8 mouse cellular contexts compared by ENCODE assay signal in the genomic region with DNA sequence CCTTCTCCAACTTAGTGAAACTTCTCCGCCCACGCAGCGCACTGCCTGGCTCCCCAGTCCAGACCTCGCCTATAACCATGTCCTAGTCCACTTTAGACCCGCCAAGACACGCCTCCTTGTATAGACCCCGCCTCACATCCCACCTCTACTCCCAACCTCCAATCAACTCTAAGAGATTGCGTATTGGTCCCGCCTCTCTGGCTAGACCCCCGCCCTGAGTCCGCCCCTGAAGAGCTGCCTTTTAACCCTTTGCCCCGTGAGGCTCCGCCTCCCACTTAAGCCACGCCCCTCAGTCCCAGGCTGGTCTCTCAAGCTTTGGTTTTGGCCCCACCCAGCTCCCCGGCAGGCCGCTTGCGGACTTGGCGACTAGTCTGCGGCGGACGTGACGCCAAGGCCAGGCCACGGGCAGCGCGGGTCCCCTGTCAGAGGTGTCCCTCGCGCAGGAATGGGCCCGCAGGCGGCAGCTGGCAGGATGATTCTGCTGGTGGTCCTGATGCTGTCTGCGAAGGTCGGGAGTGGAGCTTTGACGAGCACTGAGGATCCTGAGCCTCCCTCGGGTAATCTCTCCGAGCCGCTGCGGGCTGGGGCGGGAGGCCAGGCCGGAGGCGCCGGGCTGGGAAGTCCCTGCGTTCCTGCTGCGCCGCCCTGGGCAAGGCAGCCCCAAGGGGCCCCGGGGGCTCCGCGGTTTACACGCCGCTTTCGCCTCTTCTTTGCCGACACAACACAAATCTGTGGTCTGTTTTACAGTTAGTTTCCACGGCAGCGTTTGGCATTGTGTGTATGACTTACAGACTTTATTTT. TPM values are rescaled to one million over a fixed set of nuclear protein-coding genes. Genes with fewer than 3 reads are reported as not detected.
DNase-seq lines count a peak whose midpoint lies in the region; ATAC-seq and TF ChIP-seq lines count a peak whose summit lies in the region.

A gene (plus strand): TSS at position 309 of the 801 bp plus-strand sequence.

- peak; percentile 98 for DNase-seq in 3134 (ENCODE audit: extremely low read depth, insufficient read length, low spot score)
- DNase-seq in adrenal gland, postnatal 36 days, result peak; percentile 100
- DNase-seq in heart, adult 18-20 months, result peak; percentile 100
- peak; percentile 100 for DNase-seq in kidney, adult 2 months
- DNase-seq in spleen, adult 2 months (ENCODE audit: low read depth in 1 of 2, low spot score in 2 of 2), result peak; percentile 96 to 100

- peaks cover 27% of the 10 kb centered on the region for H3K4me1 ChIP-seq in embryonic facial prominence, embryonic 13.5 days
- peaks cover 18% of the 10 kb centered on the region; the same call in 1 of the 2 replicates for H3K4me1 ChIP-seq in kidney, adult 2 months (ENCODE audit: control insufficient read depth, insufficient read depth, low read length)
- peaks cover 13% of the 10 kb centered on the region for H3K4me1 ChIP-seq in limb, embryonic 12.5 days (replicated peaks)
- peaks cover 14% of the 10 kb centered on the region for H3K4me1 ChIP-seq in midbrain, embryonic 15.5 days
- H3K4me1 ChIP-seq in spleen, adult 2 months (ENCODE audit: control insufficient read depth, insufficient read depth, insufficient read length), result peaks cover 20% of the 10 kb centered on the region

- H3K27me3 ChIP-seq in embryonic facial prominence, embryonic 13.5 days, result no peaks in the 10 kb centered on the region
- no peaks in the 10 kb centered on the region for H3K27me3 ChIP-seq in kidney, adult 2 months (replicated peaks; ENCODE audit: control insufficient read depth, insufficient read depth, low read length)
- H3K27me3 ChIP-seq in limb, embryonic 12.5 days, result no peaks in the 10 kb centered on the region
- H3K27me3 ChIP-seq in midbrain, embryonic 15.5 days (replicated peaks), result no peaks in the 10 kb centered on the region
- H3K27me3 ChIP-seq in spleen, adult 2 months (ENCODE audit: control insufficient read depth, insufficient read depth, low read length), result no peaks in the 10 kb centered on the region

- peak; percentile 87 for TF ChIP-seq POLR2A in kidney, adult 2 months (IDR thresholded peaks at IDR 0.05; ENCODE audit: low read depth, low read length)
- TF ChIP-seq POLR2A in spleen, adult 2 months (IDR thresholded peaks at IDR 0.05; ENCODE audit: low read depth, low read length), result peak; percentile 89

- H3K9me3 ChIP-seq in embryonic facial prominence, embryonic 13.5 days, result no peaks in the 10 kb centered on the region
- no peaks in the 10 kb centered on the region for H3K9me3 ChIP-seq in limb, embryonic 12.5 days
- no peaks in the 10 kb centered on the region for H3K9me3 ChIP-seq in midbrain, embryonic 15.5 days

- H3K4me3 ChIP-seq in embryonic facial prominence, embryonic 13.5 days, result peak within 1 kb of the TSS; percentile 77
- H3K4me3 ChIP-seq in kidney, adult 2 months (ENCODE audit: insufficient read depth, low read depth, low read length), result peak within 1 kb of the TSS; percentile 60
- peak within 1 kb of the TSS; percentile 72 for H3K4me3 ChIP-seq in limb, embryonic 12.5 days (replicated peaks)
- H3K4me3 ChIP-seq in midbrain, embryonic 15.5 days, result peak within 1 kb of the TSS; percentile 68
- H3K4me3 ChIP-seq in spleen, adult 2 months (ENCODE audit: extremely low read depth, insufficient read depth, insufficient read length), result peak within 1 kb of the TSS; percentile 92

- peak; percentile 99 for ATAC-seq in embryonic facial prominence, embryonic 13.5 days (ENCODE audit: insufficient number of reproducible peaks, insufficient read depth, low FRiP score, low TSS enrichment, low read depth)
- ATAC-seq in limb, embryonic 12.5 days (ENCODE audit: insufficient number of reproducible peaks, insufficient read depth, low FRiP score, low TSS enrichment, low read depth), result peak; percentile 99
- ATAC-seq in midbrain, embryonic 15.5 days (replicated peaks), result peak; percentile 100

- WGBS in embryonic facial prominence, embryonic 13.5 days, result under 1% methylated on average over 52 of the region's 52 CpGs
- under 1% methylated on average over 52 of the region's 52 CpGs for WGBS in kidney, adult 2 months
- under 1% methylated on average over 52 of the region's 52 CpGs for WGBS in limb, embryonic 12.5 days
- under 1% methylated on average over 52 of the region's 52 CpGs for WGBS in midbrain, embryonic 15.5 days
- WGBS in spleen, adult 2 months, result under 1% methylated on average over 52 of the region's 52 CpGs

- H3K36me3 ChIP-seq in embryonic facial prominence, embryonic 13.5 days, result no peaks in the 10 kb centered on the region
- no peaks in the 10 kb centered on the region for H3K36me3 ChIP-seq in kidney, adult 2 months (ENCODE audit: control insufficient read depth, insufficient read depth, low read length)
- H3K36me3 ChIP-seq in limb, embryonic 12.5 days, result no peaks in the 10 kb centered on the region
- no peaks in the 10 kb centered on the region for H3K36me3 ChIP-seq in midbrain, embryonic 15.5 days (replicated peaks)
- H3K36me3 ChIP-seq in spleen, adult 2 months (ENCODE audit: control insufficient read depth, insufficient read depth, low read length), result no peaks in the 10 kb centered on the region

- no peak for TF ChIP-seq CTCF in kidney, adult 2 months (conservative IDR thresholded peaks at IDR 0.05; ENCODE audit: insufficient read depth, insufficient read length, low read depth, low read length)
- TF ChIP-seq CTCF in spleen, adult 2 months (IDR thresholded peaks at IDR 0.05; ENCODE audit: extremely low read depth, insufficient read depth, insufficient read length, insufficient replicate concordance), result no peak

- peak within 1 kb of the TSS; percentile 76 for H3K4me2 ChIP-seq in embryonic facial prominence, embryonic 13.5 days
- H3K4me2 ChIP-seq in limb, embryonic 12.5 days, result peak within 1 kb of the TSS; percentile 65
- H3K4me2 ChIP-seq in midbrain, embryonic 15.5 days, result peak within 1 kb of the TSS; percentile 77

- H3K27ac ChIP-seq in embryonic facial prominence, embryonic 13.5 days, result peak within 1 kb of the TSS; percentile 86
- peak within 1 kb of the TSS; percentile 65 for H3K27ac ChIP-seq in kidney, adult 2 months (ENCODE audit: insufficient read depth, low read depth, low read length)
- peak within 1 kb of the TSS; percentile 79 for H3K27ac ChIP-seq in limb, embryonic 12.5 days
- peak within 1 kb of the TSS; percentile 65 for H3K27ac ChIP-seq in midbrain, embryonic 15.5 days
- peak within 1 kb of the TSS; percentile 99 for H3K27ac ChIP-seq in spleen, adult 2 months (ENCODE audit: insufficient read depth, low read length)

- peak within 1 kb of the TSS; percentile 82 for H3K9ac ChIP-seq in embryonic facial prominence, embryonic 13.5 days
- H3K9ac ChIP-seq in limb, embryonic 12.5 days (replicated peaks), result peak within 1 kb of the TSS; percentile 79
- peak within 1 kb of the TSS; percentile 75 for H3K9ac ChIP-seq in midbrain, embryonic 15.5 days

RNA-seq across cellular contexts. Expression of the gene that starts here (rescaled TPM):
- total RNA-seq in adrenal gland, postnatal 36 days (2021), result 10 to 100 TPM; 48.3 to 73.2 TPM
- polyA plus RNA-seq in embryonic facial prominence, embryonic 13.5 days (2015; fragmentation: Nextera tagmentation; extraction: Ambion mirVana), result 36.9 and 40.3 TPM in 2 replicates
- total RNA-seq in heart, adult 18-20 months (2021), result 10 to 100 TPM; 48.1 to 56.9 TPM
- polyA plus RNA-seq in kidney, adult 2 months (2012; rRNA removed), result 17.2 and 23.9 TPM in 2 replicates
- polyA plus RNA-seq in limb, embryonic 12.5 days (2016; fragmentation: Nextera tagmentation; extraction: Ambion mirVana), result 38.5 and 39.7 TPM in 2 replicates
- 21.6 TPM in 2 replicates for polyA plus RNA-seq in midbrain, embryonic 15.5 days (2015; fragmentation: Nextera tagmentation; extraction: Ambion mirVana)
- polyA plus RNA-seq in spleen, adult 2 months (2012; rRNA removed), result 36.6 and 40.4 TPM in 2 replicates

Comparison
In these comparisons a context has a peak if more than half of its experiments do, and no peak if none do; other contexts are left out.
1. Peak in every context shown above with its lines: DNase-seq, ATAC-seq, H3K4me3 ChIP-seq and H3K27ac ChIP-seq.